20 mouse cellular contexts compared by ENCODE assay signal in the genomic region with DNA sequence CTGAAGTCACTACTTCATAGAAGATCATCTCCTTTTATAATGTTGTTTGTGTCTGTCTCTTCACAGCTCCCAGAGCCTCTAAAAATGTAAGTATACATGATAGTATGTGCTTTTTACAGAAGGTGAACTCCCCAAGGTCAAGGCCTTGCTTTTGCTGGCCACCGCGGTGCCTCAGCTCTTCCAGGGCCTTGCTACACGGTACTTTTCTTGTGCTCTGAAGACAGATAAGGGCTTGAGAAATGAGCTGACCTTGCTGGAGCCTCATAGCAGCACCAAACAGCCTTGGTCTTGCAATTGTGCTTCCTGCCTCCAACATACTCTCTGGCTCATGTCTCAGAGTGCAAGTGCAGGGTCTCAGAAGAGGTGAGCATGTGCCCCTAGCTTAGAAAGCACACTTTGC.
"Had no signal": no experiment of that assay in that cellular context is flagged by ENCODE, and none has a peak within 500 bp of the region (broad histone marks: within the 10 kb centered on the region; RNA-seq: fewer than 3 reads in every experiment).

No protein-coding gene starts in this region.

- H3K9me3 ChIP-seq: limb, embryonic 12.5 days; limb, embryonic 15.5 days; midbrain, embryonic 12.5 days; midbrain, embryonic 15.5 days; neural tube, embryonic 12.5 days; neural tube, embryonic 15.5 days; stomach, embryonic 15.5 days had no signal

- H3K4me1 ChIP-seq: midbrain, embryonic 15.5 days; neural tube, embryonic 15.5 days; stomach, embryonic 15.5 days had no signal

- H3K27me3 ChIP-seq: limb, embryonic 12.5 days; limb, embryonic 15.5 days; midbrain, embryonic 12.5 days; midbrain, embryonic 15.5 days; neural tube, embryonic 12.5 days; neural tube, embryonic 15.5 days; stomach, embryonic 15.5 days had no signal

- H3K36me3 ChIP-seq: limb, embryonic 12.5 days; limb, embryonic 15.5 days; midbrain, embryonic 12.5 days; midbrain, embryonic 15.5 days; neural tube, embryonic 12.5 days; neural tube, embryonic 15.5 days; stomach, embryonic 15.5 days had no signal

- H3K27ac ChIP-seq: limb, embryonic 12.5 days; limb, embryonic 15.5 days; liver, embryonic 14.5 days; macrophage; midbrain, embryonic 12.5 days; midbrain, embryonic 15.5 days; neural tube, embryonic 12.5 days; neural tube, embryonic 15.5 days; stomach, embryonic 15.5 days had no signal

- DNase-seq: kidney, adult 18-20 months; kidney, adult 9 months; kidney, postnatal 14 days; kidney, postnatal 4 days; left cerebral cortex, postnatal 4 days; liver, postnatal 0 days; lung, embryonic 14.5 days; retina, postnatal 1 day; right cerebral cortex, postnatal 25 days; spleen, adult 18-20 months; thymus, postnatal 25 days had no signal

- H3K4me3 ChIP-seq: limb, embryonic 12.5 days; limb, embryonic 15.5 days; midbrain, embryonic 12.5 days; midbrain, embryonic 15.5 days; neural tube, embryonic 12.5 days; neural tube, embryonic 15.5 days; stomach, embryonic 15.5 days had no signal
